Mouse (Mus musculus) T-helper 2 cell (primary cell): ENCODE measurements around the gene Tiparp.

Source experiments
- in situ Hi-C: fragments of 300-600 bp; cut with MboI, MseI; formaldehyde crosslinking; loops from one replicate; pipeline ENCODE4 v1.15.1; 2025; ENCODE audit warnings: high pct_unique_total_duplicates

Tiparp gene

DNA sequence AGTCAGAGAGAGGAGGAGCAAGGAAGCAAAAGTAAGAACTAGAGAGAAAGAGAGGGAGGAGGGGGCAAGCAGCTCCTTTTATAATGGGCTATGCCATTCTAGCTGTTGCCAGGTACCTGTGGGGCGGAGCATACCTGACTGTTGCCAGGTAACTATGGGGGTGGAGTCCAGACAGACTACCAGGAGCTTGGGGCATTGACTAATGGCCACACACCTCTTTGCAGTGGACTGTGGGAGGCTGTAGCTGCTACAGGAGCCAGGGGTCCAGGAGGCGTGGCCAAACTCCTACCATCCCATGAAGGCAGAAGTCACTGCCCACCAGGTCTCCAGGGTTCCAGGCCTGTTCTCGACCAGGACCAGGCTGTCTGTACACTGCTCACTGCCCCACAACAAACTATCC, 49.4 kb downstream of the Tiparp start:
- in situ Hi-C loops, result no loop called here

DNA sequence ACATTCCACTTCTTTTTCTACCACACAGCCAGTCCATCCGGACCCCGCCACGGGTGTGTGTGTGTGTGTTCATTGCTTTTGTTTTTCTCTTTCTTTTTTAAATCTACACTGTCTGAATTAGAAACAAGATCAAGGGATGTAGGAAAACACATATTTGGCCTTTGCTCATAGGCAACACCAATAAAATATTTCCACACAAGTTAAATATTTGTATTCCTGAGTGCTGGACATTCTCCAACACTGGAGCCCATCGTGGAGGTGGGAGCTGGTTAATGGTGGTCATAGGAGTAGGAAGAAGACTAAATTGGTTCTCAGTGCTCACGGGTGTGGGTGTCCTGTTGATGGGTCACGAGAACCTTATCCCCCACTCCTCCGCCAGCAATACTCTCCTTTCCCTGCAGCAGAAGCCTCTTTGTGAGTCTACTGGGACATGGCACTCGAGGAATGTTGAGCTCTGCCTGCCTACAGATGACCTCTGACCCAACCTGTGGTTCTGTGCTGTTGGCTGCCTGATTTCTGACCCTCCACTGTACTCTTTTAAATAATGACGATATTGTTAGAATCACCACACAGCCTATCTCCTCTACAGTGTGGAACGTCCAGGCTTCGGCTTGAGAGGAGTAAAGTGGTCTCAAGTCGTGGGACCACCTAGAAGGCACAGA, 51.2 kb downstream of the Tiparp start:
- in situ Hi-C loops, result no loop called here

DNA sequence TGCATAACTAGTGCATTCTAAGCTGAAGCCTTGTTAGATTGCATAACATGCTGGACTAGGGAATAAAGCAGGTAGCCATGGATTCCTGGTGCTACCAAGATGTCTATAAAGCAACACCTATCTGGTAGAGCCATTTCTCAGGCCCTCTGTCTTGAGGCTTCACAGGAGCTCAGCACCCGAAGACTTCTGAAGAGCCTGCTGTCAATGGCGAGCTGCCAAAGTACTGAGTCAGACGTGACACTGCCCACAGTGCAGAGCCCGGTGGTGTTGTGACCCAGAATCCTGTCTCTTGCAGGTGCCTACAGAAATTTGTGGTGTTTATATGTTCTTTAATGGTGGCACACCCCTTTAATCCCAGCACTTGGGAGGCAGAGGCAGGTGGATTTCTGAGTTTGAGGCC, 53.4 kb downstream of the Tiparp start:
- in situ Hi-C loops, result no loop called here

DNA sequence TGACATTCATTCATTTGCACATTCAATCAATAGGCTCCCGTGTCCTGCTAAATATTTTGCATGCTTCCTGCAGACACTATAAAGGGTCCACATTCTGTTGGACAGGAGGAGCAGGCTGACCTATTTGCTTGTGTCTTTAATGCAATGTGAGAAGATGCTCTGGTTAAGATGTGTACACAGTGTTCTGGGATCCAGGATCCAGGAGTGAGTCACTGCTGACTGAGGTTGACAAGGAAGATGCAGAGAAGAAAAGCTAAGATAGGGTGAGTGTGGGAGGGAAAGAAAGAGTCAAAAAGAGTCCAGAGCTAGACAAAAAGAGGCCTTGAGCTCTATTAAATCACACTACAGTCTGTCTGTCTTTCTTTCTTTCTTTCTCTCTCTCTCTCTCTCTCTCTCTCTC, 56.1 kb downstream of the Tiparp start:
- in situ Hi-C loops, result no loop called here

DNA sequence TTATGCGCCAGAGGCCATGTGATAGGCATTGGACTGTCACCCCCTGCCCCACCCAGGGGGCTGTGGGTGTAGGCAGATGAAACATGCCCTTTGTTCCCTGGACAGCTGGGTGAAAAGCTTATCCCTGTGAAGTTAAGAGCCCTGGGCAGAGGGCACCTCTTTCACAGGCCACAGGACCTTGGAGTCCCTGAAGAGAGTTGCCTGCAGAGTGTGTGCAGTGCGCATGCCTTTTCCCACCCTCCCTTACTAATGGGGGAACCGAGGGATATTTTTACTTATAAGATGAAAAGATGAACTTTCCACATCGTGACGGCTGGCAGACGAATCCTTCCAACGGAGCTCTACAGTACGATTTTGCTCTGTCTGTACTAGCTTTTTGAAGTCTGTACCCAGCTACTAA, 57.1 kb downstream of the Tiparp start:
- in situ Hi-C loops, result loop anchor here (5.0 kb wide), 1 partner anchor 58 kb away; the partner anchor contains the start of gene Tiparp

DNA sequence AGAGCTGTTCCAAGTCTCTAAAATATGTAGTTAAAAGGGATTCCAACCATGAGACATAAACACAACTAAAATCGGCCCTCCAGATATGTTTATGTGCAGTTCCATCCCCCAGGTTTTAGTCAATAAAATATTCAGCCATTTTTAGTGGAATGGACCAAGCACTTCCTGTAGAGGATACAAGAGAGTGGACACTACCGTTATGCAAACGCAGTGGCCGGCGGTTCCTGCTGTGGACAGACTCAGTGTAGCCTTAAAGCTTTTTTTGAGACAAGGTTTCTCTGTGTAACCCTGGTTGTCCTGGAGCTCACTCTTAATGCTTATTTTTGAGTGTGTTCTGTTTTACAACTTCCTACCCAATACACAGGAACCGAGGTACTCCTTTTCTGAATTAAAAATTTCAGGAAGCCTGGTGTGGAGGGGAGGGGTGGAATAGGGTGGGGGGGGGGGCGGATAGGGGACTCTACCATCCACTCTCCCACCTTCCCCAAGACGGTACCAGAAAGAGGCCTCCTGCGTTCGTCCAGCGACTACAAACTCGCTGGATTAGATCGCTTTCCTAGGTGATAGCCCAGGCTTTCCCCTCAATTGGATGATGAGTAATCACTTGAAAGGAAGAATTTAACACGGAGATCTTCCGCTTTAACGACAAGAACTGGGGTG, 57.7 kb downstream of the Tiparp start:
- in situ Hi-C loops, result loop anchor here (5.0 kb wide), 1 partner anchor 59 kb away; the partner anchor contains the start of gene Tiparp

DNA sequence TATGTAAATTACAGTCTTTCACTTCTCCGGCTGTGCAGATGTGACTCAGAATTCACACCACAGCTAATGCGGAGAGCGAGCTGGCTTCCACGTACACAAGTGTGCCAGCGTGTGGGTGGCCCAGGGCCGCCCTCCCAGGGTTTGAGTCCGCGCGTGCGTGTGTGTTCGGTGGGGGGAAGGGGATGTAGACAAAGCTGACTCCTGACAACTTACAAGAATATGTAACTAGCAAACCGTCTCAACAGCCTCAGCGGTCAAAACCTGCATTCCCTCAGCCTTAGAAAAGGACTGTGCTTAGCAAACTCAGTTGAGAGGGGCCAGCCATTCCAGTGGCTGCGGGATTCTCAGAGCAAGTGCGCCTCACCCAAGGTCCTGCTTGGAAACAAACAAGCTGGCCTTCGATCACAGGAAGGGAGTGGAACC, 58.3 kb downstream of the Tiparp start:
- in situ Hi-C loops, result loop anchor here (5.0 kb wide), 1 partner anchor 59 kb away; the partner anchor contains the start of gene Tiparp

DNA sequence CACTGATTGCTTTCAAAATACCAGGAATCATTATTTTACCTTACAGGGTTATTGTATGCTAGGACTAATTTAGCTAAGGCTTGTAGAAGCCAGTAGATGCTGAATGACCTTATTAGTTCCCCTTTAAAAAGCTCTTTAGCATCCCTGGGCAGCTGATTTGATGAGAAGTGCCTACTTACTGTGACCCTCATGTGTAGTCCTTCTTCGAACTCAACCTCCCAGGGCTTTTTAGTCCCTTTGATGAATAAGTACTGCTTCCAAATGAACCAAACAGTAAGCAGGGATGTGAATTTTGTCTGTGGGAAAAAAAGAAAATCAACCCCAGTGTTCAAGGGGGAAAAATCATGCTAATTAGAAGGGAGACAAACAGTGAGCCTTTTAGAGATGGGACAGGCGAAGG, 58.8 kb downstream of the Tiparp start:
- in situ Hi-C loops, result loop anchor here (5.0 kb wide), 1 partner anchor 60 kb away; the partner anchor contains the start of gene Tiparp

DNA sequence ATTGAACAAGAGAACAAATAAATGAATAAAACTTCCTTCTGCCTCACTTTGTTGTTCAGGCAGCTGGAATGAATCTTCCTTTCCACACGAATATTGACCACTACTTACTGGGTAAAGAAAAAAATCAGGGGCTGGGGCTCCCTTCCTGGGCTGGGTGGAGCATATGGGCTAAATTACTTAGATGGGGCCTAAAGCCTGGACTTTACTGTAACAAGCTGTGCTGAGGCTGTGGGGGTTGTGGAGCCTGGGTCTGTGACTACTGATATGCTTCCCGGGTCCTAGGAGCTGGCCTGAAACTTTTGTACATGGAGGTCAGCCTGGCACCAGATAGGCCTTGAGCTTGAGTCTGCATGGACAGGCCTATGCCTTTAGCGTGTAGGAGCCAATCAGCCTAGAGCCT, 60.2 kb downstream of the Tiparp start:
- in situ Hi-C loops, result loop anchor here (5.0 kb wide), 1 partner anchor 61 kb away; the partner anchor contains the start of gene Tiparp

DNA sequence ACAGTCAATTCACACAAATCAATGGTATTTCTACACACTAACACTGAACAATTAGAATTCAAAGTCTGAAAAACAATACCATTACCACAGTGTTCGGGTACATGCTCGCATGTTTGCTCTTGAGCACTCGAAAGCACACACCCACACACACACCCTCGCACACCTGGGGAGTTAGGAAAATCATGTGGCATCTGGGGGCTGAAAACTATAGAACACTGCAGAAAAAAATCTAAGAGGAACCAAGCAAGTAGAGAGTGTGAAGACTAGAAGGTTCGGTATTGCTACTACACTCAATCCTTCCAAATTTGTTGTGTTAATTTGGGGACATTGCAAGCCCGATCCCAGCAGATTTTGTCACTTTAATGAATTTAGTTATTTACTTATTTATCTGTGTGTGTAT, 64.6 kb downstream of the Tiparp start:
- in situ Hi-C loops, result no loop called here

DNA sequence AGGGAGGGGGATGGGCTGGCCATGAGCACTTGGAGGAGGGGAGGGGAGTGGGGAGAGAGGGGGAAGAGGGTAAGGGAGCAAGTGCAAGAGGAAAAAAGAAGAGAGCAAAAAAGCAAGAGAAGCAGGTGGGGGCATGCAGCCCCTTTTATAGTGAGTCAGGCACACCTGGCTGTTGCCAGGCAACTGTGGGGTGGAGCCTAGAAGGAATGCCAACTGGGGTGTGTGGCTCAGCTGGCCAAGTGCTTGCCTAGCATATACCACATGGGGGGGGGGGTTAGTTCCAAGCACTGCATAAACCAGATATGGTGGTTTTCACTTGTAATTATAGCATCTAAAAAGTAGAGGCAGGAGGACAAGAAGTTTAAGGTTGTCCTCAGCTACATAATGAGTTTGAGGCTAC, 66.3 kb downstream of the Tiparp start:
- in situ Hi-C loops, result no loop called here

DNA sequence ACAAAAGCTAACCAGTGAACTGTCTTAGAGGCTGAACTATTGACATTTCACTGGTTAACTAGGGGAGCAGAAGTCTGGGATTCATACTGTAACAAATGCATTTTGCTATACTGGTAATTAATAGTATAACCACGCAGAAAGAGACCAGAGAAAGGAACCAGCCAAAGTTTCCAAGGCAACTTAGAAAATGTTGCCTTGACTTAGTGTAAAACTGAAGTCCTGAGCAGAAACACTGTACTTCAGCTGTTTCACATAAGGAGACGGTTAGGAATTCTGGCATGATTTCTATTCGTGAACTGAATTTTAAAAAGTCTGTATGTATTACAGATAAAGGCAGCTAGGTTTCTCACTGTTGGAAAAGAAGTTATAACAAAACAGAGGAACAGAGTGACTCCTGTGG, 67.0 kb downstream of the Tiparp start:
- in situ Hi-C loops, result no loop called here

DNA sequence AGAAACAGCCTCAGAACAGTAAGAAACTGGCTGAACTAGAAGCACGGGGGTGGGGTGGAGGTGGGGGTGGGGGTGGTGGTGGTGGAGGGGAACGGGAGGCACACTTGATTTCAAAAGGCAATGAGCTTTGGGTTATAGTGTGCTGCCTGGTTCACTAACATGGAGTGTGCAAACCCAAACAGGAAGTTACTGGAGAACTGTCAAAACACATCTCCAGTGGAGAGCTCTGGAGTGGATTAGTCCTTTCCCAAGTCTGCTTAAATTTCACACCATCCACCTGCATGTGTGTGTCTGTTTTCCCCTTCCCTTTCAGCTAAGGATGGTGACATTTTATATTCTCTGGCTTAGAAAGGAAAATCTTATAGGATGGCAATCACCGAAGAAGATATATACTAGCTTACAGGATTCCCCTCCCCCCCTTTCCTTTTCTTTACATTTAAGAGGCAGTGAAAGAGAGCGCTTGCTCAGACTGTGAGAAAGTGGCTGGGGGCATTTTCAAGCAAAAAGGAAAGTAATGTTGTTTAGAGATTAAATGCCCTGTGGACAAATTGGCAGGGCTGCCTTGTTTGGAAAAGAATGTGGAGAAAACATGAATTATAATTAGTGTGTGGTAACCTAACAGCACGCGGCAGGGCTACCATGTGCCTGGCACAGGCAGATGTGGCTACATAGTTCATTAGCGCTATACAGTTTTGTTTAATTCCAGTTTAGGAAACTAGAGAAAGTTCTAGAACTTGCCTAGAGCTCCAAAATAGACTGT, 70.0 kb downstream of the Tiparp start:
- in situ Hi-C loops, result no loop called here

DNA sequence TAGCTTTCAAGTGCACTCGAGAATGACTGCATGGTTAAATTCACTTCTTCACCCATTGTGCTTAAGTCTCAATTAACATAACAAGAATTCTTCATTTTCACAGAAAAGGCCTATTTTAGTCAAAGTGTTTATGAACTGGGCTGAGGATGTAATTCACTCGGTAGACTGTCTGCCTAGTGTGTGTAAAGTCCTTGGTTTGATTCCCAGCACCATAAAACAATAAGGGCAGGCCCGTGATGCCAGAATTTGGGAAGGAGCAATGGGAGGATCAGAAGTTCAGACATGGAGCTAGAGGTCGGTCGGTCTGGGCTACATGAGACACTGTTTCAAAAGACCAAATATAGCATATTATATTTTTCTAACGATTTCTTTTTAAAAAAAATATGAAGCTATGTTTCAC, 70.9 kb downstream of the Tiparp start:
- in situ Hi-C loops, result no loop called here

DNA sequence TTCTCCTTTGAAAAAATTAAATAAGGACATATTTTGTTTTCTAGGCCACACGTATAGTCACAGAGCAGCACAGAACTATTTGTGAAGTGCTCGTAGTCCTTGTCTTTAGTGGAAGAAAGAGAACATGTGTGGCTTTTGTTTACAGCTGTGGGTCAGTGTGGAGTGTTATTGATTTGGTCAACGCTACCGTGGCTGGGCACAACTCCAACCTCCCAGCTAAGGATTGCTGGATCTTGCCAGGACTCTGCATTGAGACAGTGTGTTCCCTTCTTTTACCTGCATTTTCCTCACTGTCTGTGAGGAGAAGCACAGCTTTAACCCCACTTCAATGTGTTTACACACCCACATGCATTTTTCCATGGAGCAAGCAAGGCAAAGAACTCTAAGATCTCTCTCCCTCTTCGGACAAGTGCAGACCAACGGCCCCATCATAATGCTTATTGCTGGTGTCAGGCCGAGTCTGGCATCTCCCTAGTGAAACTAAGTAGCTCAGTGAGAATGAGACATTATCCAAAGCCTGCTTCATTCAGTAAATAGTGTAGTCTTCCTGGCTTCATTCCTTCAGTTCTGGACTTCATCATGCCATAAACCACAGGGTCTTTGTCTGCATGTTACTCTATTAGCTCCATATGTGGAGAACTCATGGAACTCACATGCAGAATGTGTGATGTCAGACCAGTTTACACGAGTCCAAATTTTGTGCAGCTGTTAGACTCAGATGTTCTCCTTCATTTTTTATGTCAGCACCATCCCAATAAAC, 73.3 kb downstream of the Tiparp start:
- in situ Hi-C loops, result no loop called here

DNA sequence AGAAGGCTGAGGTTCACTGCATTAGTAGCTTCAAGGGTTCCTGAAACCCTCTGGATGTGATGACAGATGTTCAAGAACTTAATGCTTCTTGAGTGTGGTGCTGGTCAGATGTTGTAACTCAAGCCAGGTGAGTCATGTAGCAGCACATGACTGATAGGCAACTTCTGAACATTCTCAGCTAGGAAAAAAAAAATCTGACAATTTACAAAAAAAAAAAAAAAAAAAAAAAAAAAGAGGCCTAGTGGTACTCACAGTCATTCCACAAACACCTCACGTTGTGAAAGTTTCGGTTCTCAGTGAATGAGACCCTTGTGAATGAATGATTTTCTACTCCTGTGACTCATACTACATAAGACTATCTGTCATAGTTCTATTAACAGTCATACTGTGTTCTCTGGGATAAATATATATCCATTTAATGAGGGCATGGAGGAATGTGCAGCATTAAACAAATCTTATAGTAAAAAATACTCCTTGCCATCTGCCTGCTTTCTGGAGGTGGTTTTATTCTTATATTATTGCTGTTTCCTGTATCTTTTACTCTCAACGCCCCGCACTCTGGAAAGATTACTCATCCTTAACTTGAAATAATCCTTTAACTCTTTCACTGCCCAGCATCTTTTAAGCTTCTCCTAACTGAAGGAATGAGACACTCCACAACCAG, 75.3 kb downstream of the Tiparp start:
- in situ Hi-C loops, result no loop called here
